Mouse (Mus musculus): ENCODE measurements at regions not wholly inside any gene's neighbourhood (a gene's known extent, or its start where the extent isn't known, plus 50 kb on each side); places are given as distances from the start of the nearest gene placed in this dataset.

GRCm38 (mm10) chr13:35501351-35502146 is 158.1 kb upstream of the Cdyl start:
- TF ChIP-seq POLR2A (IDR thresholded peaks at IDR 0.05; ENCODE audit: control insufficient read depth, extremely low read depth, insufficient read depth, low read length, poor library complexity) (no peak), CTCF (IDR thresholded peaks at IDR 0.05; ENCODE audit: borderline replicate concordance, control insufficient read depth, extremely low read depth, insufficient read depth, low read length, poor library complexity) (no peak)

Data from thymus, adult 2 months (tissue).